Mouse (Mus musculus): ENCODE results near the gene Ptpro.
A peak's percentile ranks its signal among the peaks of the same experiment; 100 is the strongest.
"Not testable (repeated sequence)": the region's sequence is repeated elsewhere in the genome, so short reads cannot be mapped to it uniquely, and the experiment has no call there.

Gene Ptpro

GRCm38 (mm10) chr6:137395075-137395474, 143.0 kb downstream of the Ptpro start:
- no peak for DNase-seq

DNA sequence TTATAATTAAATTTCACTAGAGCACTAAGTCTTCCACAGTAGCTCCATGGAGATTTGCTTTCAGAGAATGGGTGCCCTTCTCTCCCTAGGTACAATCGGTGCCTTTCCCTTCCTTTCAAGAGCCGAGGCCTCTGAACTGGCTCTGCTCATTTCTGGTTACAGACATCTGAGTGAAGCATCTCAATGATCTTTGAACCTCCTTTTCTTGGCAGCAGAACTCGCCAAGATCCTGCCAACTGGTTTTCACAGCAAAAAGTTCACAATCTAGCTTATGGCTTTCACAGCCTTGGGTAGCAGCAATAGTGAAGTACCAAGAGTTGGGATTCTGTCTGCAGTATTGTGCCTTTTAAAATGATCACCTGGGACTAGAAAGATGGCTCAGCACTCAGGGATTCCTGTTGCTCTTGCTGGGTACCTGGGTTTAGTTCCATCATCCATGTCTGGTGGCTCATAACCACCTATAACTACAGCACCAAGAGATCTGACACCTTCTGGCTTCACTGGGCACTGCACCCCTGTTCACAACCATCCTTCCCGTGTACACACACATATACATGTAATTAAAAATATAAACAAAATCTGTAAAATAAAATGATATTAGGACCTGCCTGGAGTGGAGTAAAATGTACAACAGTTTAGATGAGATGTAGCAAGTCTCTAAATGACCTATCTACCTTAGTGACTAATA, 144.1 kb downstream of the Ptpro start:
- DNase-seq: no peak

- DNase-seq: no peak
These were observed 145.2 kb downstream of the Ptpro start for GRCm38 (mm10) chr6:137397358-137397757.

GRCm38 (mm10) chr6:137404196-137404595, 152.1 kb downstream of the Ptpro start:
- DNase-seq: no peak

- DNase-seq: no peak
These were observed 153.6 kb downstream of the Ptpro start for GRCm38 (mm10) chr6:137405690-137406089.

- DNase-seq: no peak
These were observed 158.4 kb downstream of the Ptpro start for GRCm38 (mm10) chr6:137410510-137410909.

GRCm38 (mm10) chr6:137411901-137412378, 159.8 kb downstream of the Ptpro start:
- DNase-seq: no peak

- DNase-seq: no peak
These were observed 160.9 kb downstream of the Ptpro start for GRCm38 (mm10) chr6:137413045-137413444.

- peak; percentile 10 to 20 for DNase-seq
These were observed 162.6 kb downstream of the Ptpro start for GRCm38 (mm10) chr6:137414531-137415405.

- DNase-seq: no peak
These were observed 170.7 kb downstream of the Ptpro start for GRCm38 (mm10) chr6:137422777-137423176.

DNA sequence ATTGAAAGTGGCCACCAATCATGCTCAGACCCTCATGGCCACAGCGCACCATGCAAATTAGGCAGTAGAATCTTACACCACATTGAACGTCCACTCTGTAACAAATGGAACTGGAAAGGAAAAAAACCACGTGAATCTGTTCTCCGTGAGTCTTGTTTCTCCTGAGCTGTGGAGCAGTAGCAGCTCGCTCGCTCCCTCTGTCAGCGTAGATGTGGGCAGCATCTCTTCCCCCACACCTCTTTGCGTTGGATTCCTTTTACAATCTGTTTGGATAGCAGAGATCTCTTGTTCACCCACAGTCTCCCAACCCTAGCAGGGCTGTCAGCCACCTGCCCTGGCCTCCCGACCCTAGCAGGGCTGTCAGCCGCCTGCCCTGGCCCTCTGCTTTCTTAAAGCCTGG, 171.7 kb downstream of the Ptpro start:
- no peak for DNase-seq

DNA sequence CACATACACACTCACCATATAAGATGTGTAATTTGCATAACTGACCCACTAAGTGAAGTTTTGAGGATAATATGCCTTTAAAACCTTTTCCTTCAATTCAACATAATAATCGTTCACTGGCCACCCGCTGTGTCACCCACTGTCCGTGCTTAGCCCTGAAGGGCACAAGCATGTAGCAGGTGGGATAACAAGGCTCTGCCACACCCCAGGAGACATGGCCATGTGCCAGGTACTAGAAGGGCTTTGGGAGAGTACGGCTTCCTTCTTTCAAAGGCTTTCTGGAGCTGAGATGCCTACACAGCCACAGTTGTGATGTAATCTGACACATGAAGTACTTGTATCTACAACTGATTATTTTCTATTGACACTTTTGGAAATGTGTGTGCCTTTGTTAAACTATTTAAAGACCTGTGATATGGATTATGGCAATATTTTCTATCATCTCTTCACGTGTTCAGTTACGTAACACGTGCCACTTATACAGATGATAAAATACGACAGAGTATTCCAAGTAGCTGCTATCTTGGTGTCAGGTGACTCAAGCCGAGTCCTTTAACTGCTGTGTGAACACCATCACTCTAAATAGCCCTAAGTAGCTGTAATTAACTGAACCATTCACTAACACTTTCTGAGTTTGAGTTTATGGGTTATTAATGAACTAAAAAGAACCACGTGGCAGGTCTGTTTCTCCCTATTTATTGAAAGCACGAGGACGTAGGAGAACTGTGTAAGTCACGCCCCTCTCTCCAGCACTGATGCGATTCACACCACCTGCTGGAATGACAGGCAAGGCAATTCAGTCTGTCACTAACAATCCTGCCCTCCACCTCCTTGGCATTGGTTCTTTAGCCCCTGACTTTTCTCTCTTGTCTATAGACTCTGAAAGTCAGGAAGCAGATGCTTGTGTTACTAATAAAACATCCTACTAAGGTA, 173.6 kb downstream of the Ptpro start:
- DNase-seq: no peak

DNA sequence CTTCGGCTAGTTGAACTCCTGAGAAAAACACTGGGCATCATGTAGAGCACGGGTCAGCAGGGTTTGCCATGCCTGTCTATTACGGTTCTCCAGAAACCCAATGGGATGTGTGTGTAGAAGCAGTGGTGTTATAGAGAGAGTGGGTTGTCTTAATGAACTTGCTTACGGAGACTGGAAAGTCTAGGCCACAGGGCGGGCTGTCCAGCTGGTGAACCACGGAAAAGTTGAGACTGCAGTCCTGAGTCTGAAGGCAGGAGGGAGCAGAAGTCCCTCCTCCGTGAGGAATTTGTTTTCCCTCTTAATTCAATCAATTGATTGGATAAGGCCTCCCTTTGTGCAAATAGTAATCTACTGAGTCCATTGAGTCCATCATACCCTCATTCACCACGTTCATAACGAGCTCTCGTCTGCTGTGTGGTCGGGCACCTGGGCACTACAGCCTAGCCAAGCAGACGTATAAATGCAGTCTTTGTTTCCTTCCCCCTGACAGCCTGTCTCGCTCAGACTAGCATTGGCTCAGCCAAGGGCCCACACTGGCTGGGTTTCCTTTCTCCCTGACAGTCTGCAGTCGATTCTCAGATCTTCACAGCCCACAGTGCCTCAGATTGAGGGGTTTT, 181.5 kb downstream of the Ptpro start:
- DNase-seq: no peak

DNA sequence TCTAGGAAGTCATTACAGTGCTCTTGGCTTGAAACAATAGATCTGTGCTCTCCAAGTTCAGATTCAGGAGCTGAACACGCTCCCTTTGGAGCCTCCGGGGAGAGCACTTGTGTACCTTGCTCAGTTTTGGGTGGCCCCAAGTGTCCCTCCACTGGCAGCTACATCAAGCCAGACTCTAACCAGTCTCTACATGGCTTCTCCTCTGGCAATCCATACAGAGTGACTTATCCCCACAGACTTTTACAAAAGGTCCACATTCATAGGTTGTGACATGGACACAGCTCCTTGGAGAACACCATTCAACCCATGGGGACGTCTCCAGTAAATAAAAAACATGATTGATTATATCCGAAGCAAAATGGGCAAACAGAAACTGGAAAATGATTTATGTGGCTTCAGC, 185.4 kb downstream of the Ptpro start:
- DNase-seq: no peak

GRCm38 (mm10) chr6:137437902-137438580, 185.9 kb downstream of the Ptpro start:
- no peak for DNase-seq

DNA sequence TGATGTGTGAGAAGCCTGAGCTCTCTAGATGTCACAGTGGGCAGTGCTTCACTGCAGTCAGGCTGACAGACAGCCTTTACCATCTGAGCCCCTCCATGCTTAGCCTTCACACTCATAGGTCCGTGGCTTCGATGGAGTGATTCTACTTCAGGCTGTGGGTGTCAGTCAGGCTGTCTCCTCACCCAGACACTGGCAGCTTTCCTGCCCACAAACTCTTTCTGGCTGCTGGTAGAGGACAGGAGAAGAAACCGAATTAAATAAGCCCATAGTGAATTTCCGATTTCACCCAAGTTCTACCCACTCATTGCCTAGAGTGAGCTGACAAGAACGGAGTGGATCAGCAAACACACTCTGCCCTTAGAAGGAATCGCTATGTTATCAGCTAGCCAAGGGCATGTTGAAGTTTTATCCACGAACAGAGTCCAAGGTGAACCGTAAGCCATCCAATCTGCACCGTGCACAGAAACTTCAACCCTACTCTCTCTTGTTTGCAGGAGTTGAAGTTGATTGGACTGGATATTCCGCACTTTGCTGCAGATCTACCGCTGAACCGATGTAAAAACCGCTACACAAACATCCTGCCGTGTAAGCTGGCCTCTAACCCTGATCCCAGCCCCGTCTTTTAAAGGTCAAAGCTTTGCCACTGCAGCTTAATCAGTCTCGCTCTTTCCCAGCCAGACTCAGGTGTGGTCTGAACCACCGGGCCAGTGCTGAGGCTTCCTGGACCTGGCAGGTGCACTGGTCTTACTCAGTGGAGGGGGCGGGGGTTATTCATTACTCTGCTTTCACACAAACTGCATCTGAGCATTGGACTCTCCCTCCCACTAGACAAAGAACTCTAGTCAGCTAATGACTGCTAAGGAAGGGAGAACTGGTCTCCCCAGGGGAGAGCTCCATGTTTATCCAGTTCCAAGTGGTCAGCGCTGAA, 188.7 kb downstream of the Ptpro start:
- DNase-seq: no peak

DNA sequence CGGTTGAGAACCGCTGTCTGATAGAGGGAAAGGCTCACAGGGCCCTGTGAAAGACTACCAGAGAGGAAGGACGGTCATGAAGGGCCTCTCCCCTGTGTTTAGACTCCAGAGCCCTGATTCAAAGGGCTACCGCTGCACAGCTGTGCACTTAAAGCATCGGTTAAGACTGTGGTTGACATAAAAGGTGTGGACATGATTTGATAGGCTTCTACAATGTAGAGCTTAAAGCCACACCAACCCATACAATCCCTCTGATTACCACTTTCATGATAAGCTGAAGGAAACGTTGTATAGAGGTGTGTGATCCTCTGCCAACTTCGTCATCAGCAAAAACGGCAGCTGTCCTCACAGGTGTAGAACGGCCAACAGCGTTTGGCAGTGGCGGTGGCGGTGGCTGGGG, 191.0 kb downstream of the Ptpro start:
- no peak for DNase-seq

GRCm38 (mm10) chr6:137446116-137446515, 194.0 kb downstream of the Ptpro start:
- not testable (repeated sequence) for DNase-seq

DNA sequence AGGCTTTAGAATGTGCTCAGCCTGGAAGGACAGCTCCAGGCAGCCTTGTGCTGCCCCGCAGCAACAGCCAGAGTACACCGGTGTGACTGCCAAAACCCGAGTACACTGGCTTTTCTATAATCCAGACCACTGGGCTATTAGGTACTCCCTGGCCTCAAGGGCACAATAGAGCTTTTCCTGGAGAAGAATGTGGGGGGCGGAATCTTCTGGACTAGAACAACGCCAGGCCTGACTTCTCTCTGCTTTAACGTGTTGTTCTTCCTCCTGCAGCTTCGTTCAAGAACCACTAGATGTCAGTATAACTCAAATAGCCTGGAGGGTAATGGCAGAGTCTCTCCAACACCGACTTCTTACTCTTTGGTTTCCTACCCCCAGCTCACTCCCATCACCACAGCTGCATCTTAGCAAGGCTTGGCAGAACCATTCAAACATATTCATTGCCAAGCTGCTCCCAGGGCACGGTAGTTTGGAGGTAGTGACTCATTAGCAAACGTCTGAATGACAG, 203.5 kb downstream of the Ptpro start:
- no peak for DNase-seq

- no peak for DNase-seq
These were observed 203.9 kb downstream of the Ptpro start for GRCm38 (mm10) chr6:137456064-137456463.
